Mouse (Mus musculus) intestine, embryonic 14.5 days (tissue): ENCODE results near the gene Cd209b. TPM values are rescaled to one million over a fixed set of nuclear protein-coding genes. Genes with fewer than 3 reads are reported as not detected.

ENCODE experiments used
- ATAC-seq: fragments of 200-750 bp; cut with Nextera tagmentation; replicated peaks from 2 replicates; pipeline ENCODE4 v1.8.0; 2017; ENCODE audit warnings: low read depth, moderate number of reproducible peaks, moderate TSS enrichment, moderate library complexity; ENCODE audit not compliant: low FRiP score, low TSS enrichment
- DNase-seq: peaks from one replicate; pipeline ENCODE4 v3.0.0-alpha.2; 2018; ENCODE audit warnings: low spot score
- H3K27ac ChIP-seq: fragments of 300-500 bp; sonication (generic); 2 replicates; pipeline ENCODE4 v1.5.1; 2014; ENCODE audit warnings: low read depth, mild to moderate bottlenecking, control low read depth
- H3K27me3 ChIP-seq: fragments of 300-500 bp; sonication (generic); replicated peaks from 2 replicates; pipeline ENCODE4 v1.6.1; 2014; ENCODE audit warnings: low read length, control low read depth; ENCODE audit not compliant: control insufficient read depth, insufficient read depth
- H3K36me3 ChIP-seq: fragments of 300-500 bp; sonication (generic); 2 replicates; pipeline ENCODE4 v1.6.1; 2014; ENCODE audit warnings: low read length, control low read depth; ENCODE audit not compliant: control insufficient read depth, insufficient read depth
- H3K4me1 ChIP-seq: fragments of 300-500 bp; sonication (generic); replicated peaks from 2 replicates; pipeline ENCODE4 v1.6.1; 2014; ENCODE audit warnings: low read length, control low read depth, mixed read lengths; ENCODE audit not compliant: control insufficient read depth, insufficient read depth
- H3K4me2 ChIP-seq: fragments of 300-500 bp; sonication (generic); 2 replicates; pipeline ENCODE4 v1.6.1; 2014; ENCODE audit warnings: low read length
- H3K4me3 ChIP-seq: fragments of 300-500 bp; sonication (generic); 2 replicates; pipeline ENCODE4 v1.5.1; 2014; ENCODE audit warnings: low read depth, low read length, control low read depth, mixed read lengths
- H3K9ac ChIP-seq: fragments of 300-500 bp; sonication (generic); 2 replicates; pipeline ENCODE4 v1.6.1; 2014; ENCODE audit warnings: mild to moderate bottlenecking, low read length
- H3K9me3 ChIP-seq: fragments of 300-500 bp; sonication (generic); 2 replicates; pipeline ENCODE4 v1.6.1; 2016; ENCODE audit warnings: low read length, control low read depth; ENCODE audit not compliant: control insufficient read depth
- WGBS: fragments of 180-500 bp; shearing (Covaris S2); extraction: QIAGEN DNeasy Blood & Tissue Kit; methylation state at CpG from one replicate; pipeline ENCODE4 v1.1.7; 2014; 5-methylcytosine and 5-hydroxymethylcytosine counted together
- polyA plus RNA-seq: library from polyadenylated mRNA; unstranded; fragments of >200 nt; fragmentation: Nextera tagmentation; extraction: Ambion mirVana; gene quantifications from 2 replicates; pipeline ENCODE4 v1.2.1, GENCODE M21; 2014

The Cd209b gene
- polyA plus RNA-seq, result not detected in 2 replicates

DNA sequence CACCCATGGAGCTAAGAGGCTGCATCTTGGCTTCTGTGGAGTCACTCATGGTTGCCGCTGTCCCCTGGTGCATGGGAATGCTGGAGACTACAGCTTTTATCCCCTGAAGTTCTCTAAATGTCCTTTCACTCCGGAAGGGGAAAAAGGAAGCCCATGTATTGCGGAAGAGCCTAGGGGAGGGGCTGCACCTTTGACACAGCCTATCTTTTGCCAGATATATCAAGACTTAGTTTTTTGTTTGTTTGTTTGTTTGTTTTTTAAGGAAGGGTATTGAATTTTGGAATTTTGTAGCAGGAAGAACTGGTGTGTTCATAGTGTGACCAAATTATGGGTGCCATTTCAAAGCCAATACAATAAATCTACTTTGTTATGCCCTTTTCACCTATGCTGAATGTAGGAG, at the start of gene Cd209b:
TSS of gene Cd209b (minus strand) at position 101 of the 400 bp plus-strand sequence.
- H3K27me3 ChIP-seq, result no peaks in the 10 kb centered on the region
- H3K4me2 ChIP-seq, result no peak within 1 kb of the TSS
- ATAC-seq (no peak), DNase-seq (no peak)
- H3K27ac ChIP-seq, result no peak within 1 kb of the TSS
- no peaks in the 10 kb centered on the region for H3K36me3 ChIP-seq
- H3K9me3 ChIP-seq, result no peaks in the 10 kb centered on the region
- WGBS, result 97% methylated on average over 3 of the region's 3 CpGs
- H3K4me1 ChIP-seq, result no peaks in the 10 kb centered on the region
- no peak within 1 kb of the TSS for H3K4me3 ChIP-seq
- H3K9ac ChIP-seq, result no peak within 1 kb of the TSS

DNA sequence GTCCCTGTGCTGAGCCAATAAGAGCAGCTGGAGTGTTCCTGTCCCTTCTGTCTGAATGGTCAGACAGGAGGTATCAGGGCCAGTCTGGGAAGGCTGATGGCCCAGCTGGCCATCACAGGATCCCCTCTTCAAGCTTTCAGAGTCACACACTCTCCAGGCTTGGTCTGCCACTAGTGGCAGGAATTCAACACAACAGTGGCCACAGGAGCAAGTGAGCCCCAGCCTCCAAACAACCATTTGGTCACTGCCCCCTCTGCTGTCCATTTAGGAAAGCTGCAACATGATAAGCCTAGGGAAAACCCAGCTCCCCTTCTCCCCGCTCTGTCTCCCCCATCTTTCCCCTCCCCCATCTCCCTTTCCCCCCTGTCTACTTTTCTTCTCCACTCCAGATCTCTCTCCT, 29.4 kb upstream of the Cd209b start:
- Histone ChIP-seq H3K9me3 (peaks cover 2% of the 10 kb centered on the region; the same call in 1 of the 2 replicates), H3K4me2 (no peak overlapping the region), H3K36me3 (no peaks in the 10 kb centered on the region), H3K9ac (no peak overlapping the region), H3K27ac (no peak overlapping the region), H3K27me3 (no peaks in the 10 kb centered on the region), H3K4me1 (no peaks in the 10 kb centered on the region), H3K4me3 (no peak overlapping the region)
- no peak for DNase-seq
- 75% methylated on average over 1 of the region's 1 CpGs for WGBS
- ATAC-seq, result no peak

DNA sequence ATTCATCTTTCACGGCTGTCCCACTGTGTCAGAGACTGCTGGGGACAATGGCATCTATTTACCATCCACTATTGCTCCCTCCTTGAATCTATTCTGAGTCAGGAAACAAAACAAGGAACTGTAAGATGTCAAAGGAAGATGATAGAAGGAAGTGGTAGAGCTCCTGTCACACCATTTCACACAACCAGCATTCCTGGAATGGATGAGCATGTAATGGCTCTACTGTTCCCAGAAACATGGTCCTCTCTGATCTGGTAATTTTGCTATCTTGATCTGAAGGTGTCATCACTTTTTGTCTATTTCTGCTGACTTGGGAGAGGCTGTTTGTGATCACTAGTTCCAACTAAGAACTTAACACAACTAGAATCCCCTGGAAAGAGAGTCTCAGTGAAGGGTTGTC, 28.0 kb upstream of the Cd209b start, which contains the start of gene Cd209c:
TSS of gene Cd209c (minus strand) at position 101 of the 400 bp plus-strand sequence.
- 87% methylated on average over 1 of the region's 1 CpGs for WGBS
- H3K9ac ChIP-seq, result no peak within 1 kb of the TSS
- H3K9me3 ChIP-seq, result peaks cover 2% of the 10 kb centered on the region; the same call in 1 of the 2 replicates
- H3K4me1 ChIP-seq, result no peaks in the 10 kb centered on the region
- DNase-seq (no peak), ATAC-seq (no peak)
- no peak within 1 kb of the TSS for H3K27ac ChIP-seq
- no peaks in the 10 kb centered on the region for H3K36me3 ChIP-seq
- no peak within 1 kb of the TSS for H3K4me2 ChIP-seq
- no peak within 1 kb of the TSS for H3K4me3 ChIP-seq
- no peaks in the 10 kb centered on the region for H3K27me3 ChIP-seq

DNA sequence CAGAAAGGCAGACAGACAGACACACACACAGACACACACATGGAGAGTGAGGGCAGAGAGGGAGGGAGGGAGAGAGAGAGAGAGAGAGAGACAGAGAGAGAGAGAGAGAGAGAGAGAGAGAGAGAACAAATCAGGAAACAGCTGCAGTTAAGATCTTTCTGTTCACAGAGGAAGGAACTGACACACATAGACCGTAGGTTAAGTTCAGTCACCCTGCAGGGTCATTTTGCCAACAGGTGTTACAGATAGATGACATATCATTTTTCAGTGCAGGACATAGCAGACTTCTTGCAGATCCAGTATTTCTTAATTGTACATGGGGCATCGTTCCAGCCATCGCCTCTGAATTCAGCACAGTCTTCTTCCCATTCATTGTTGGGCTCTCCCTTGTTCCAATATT, 13.4 kb upstream of the Cd209b start:
- no peaks in the 10 kb centered on the region for H3K4me1 ChIP-seq
- no peak overlapping the region for H3K27ac ChIP-seq
- H3K36me3 ChIP-seq, result no peaks in the 10 kb centered on the region
- 87% methylated on average over 3 of the region's 3 CpGs for WGBS
- H3K27me3 ChIP-seq, result no peaks in the 10 kb centered on the region
- H3K9ac ChIP-seq, result no peak overlapping the region
- no peak overlapping the region for H3K4me2 ChIP-seq
- no peak overlapping the region for H3K4me3 ChIP-seq
- no peaks in the 10 kb centered on the region for H3K9me3 ChIP-seq
- ATAC-seq (no peak), DNase-seq (no peak)

DNA sequence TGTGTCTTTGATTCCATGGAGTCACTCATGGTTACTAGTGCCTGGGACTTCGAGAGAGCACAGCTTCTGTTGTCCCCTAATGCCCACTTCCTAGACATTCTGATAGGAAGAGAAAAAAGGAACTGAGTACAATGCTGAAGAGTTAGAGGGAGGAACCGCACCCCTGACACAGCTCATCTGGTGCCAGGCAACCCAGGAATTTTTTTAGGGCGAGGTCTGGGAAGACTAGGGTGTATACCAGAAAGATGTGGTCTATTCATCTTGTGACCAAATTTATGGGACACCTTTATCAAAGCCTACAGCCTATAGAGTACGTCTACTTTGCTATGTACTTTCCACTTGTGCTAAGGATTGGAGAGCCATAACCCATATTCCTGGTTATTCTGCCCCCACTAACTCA, 48.2 kb downstream of the Cd209b start, which contains the start of gene Cd209d:
TSS of gene Cd209d (minus strand) at position 101 of the 400 bp plus-strand sequence.
- WGBS, result 73% methylated on average over 4 of the region's 4 CpGs
- Histone ChIP-seq H3K9me3 (no peaks in the 10 kb centered on the region), H3K27me3 (no peaks in the 10 kb centered on the region), H3K27ac (no peak within 1 kb of the TSS), H3K36me3 (no peaks in the 10 kb centered on the region), H3K4me1 (no peaks in the 10 kb centered on the region), H3K4me2 (no peak within 1 kb of the TSS), H3K4me3 (no peak within 1 kb of the TSS), H3K9ac (no peak within 1 kb of the TSS)
- DNase-seq (no peak), ATAC-seq (no peak)

DNA sequence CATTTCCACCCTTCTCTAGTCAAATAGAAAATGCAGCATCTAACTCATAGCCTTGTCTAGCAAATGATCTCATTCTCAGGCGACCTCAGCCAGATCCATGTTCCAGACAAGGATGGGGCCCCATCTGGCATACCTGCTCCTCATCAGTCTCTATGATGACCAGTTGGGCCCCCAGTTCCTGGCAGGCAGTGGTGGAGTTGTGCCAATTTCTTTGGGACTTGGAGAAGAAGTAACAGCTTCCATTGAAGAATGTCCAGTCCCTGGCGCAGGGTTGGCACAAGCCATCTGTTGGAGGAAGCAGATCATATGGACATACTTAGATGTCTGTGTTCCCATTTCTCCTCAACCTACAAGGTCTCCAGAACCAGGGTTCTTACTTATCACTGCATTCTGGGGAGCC, 50.5 kb downstream of the Cd209b start:
- 77% methylated on average over 2 of the region's 2 CpGs for WGBS
- DNase-seq (no peak), ATAC-seq (no peak)
- no peak overlapping the region for H3K4me3 ChIP-seq
- no peaks in the 10 kb centered on the region for H3K4me1 ChIP-seq
- H3K9me3 ChIP-seq, result no peaks in the 10 kb centered on the region
- H3K27me3 ChIP-seq, result no peaks in the 10 kb centered on the region
- H3K9ac ChIP-seq, result no peak overlapping the region
- H3K27ac ChIP-seq, result no peak overlapping the region
- H3K36me3 ChIP-seq, result no peaks in the 10 kb centered on the region
- no peak overlapping the region for H3K4me2 ChIP-seq

Other genes starting within 250 kb of the Cd209b start
- 0.08 and 0.11 TPM in 2 replicates for gene Fcer2a, start 232.7 kb downstream of the Cd209b start, polyA plus RNA-seq
- gene Clec4g, start 206.2 kb downstream of the Cd209b start, polyA plus RNA-seq, result not detected in 2 replicates
- gene Cd209a, start 177.9 kb downstream of the Cd209b start, polyA plus RNA-seq, result not detected in 2 replicates
- gene Cd209e, start 72.5 kb downstream of the Cd209b start, polyA plus RNA-seq, result not detected in 2 replicates
- not detected in 2 replicates for gene Cd209d, start 48.3 kb downstream of the Cd209b start, polyA plus RNA-seq
- gene Cd209c, start 27.9 kb upstream of the Cd209b start, polyA plus RNA-seq, result 0.54 and 0.75 TPM in 2 replicates
- gene Cd209f, start 179.0 kb upstream of the Cd209b start, polyA plus RNA-seq, result not detected in 2 replicates
- not detected in 2 replicates for gene Cd209g, start 207.3 kb upstream of the Cd209b start, polyA plus RNA-seq
- 20.2 and 21.2 TPM in 2 replicates for gene Evi5l, start 239.7 kb upstream of the Cd209b start, polyA plus RNA-seq